Comparison of ENCODE assay signal across 19 mouse cellular contexts in the genomic region with DNA sequence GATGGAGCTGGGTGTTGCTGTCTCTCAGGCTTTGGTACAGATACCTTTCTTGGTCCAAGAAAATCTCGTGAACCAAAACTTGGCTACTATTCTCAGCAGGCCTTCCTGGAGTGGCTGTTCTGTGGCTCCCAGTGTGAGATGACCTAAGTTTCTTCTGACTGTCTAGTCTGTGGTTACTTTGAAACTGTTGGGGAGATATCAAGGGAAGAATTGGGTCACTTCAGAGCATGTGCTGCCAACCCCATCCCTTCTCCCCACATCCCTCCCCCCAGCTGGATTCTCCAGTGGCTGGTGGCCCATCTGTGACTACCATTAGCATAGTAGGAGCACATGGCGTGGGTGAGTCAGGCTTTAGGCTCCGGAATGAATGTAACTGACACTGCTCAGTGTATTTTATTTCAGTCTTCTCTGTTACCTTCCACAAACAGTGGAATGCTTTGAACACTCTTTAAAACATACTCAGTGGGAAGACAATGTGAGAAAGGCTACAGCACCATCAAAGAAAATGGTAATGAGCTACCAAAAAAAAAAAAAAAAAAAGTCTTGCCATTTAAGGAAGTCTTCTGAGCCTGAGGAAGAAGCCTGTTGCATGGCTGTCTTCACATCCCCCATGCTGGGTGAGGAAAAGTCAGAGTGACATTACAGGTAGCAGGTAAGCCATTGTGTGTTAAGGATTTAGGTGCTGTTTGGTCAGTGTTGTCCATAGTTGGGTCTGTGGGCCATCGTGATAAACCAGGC.
DNase-seq lines count a peak whose midpoint lies in the region; ATAC-seq and TF ChIP-seq lines count a peak whose summit lies in the region.
"Had no signal": no experiment of that assay in that cellular context is flagged by ENCODE, and none has a peak within 500 bp of the region (broad histone marks: within the 10 kb centered on the region; RNA-seq: fewer than 3 reads in every experiment).

No protein-coding gene starts in this region.

- H3K9ac ChIP-seq in forebrain, embryonic 11.5 days (ENCODE audit: low read length): no peak overlapping the region
- no peak overlapping the region for H3K9ac ChIP-seq in forebrain, embryonic 13.5 days
- no peak overlapping the region for H3K9ac ChIP-seq in ES-E14 (ENCODE audit: insufficient read depth, low read depth, low read length, poor library complexity, severe bottlenecking)
- H3K9ac ChIP-seq: hindbrain, embryonic 14.5 days; limb, embryonic 15.5 days; neural tube, embryonic 12.5 days had no signal

- H3K4me2 ChIP-seq in forebrain, embryonic 11.5 days (ENCODE audit: low read depth, low read length, severe bottlenecking): no peak overlapping the region
- H3K4me2 ChIP-seq in forebrain, embryonic 13.5 days: no peak overlapping the region
- H3K4me2 ChIP-seq: hindbrain, embryonic 14.5 days; limb, embryonic 15.5 days; neural tube, embryonic 12.5 days had no signal

- 77% methylated on average over 4 of the region's 4 CpGs for WGBS in forebrain, embryonic 11.5 days
- 65% methylated on average over 4 of the region's 4 CpGs for WGBS in forebrain, embryonic 13.5 days

- no peaks in the 10 kb centered on the region for H3K4me1 ChIP-seq in forebrain, embryonic 11.5 days (replicated peaks; ENCODE audit: control insufficient read depth, insufficient read depth, low read length)
- no peaks in the 10 kb centered on the region for H3K4me1 ChIP-seq in forebrain, embryonic 13.5 days
- no peaks in the 10 kb centered on the region for H3K4me1 ChIP-seq in ES-E14 (ENCODE audit: control insufficient read depth in 2 of 2, insufficient read depth in 2 of 2, low read length in 2 of 2, poor library complexity in 1 of 2)
- H3K4me1 ChIP-seq: neural tube, embryonic 12.5 days had no signal

- H3K27ac ChIP-seq in forebrain, embryonic 11.5 days (ENCODE audit: low read depth, low read length): no peak overlapping the region
- no peak overlapping the region for H3K27ac ChIP-seq in forebrain, embryonic 13.5 days
- no peak overlapping the region for H3K27ac ChIP-seq in ES-E14 (ENCODE audit: insufficient read depth, low read depth, low read length, poor library complexity, severe bottlenecking)
- H3K27ac ChIP-seq: hindbrain, embryonic 14.5 days; kidney, postnatal 0 days; limb, embryonic 15.5 days; neural tube, embryonic 12.5 days had no signal

- no peaks in the 10 kb centered on the region; the same call in 1 of the 2 replicates for H3K36me3 ChIP-seq in forebrain, embryonic 11.5 days (ENCODE audit: control insufficient read depth, insufficient read depth, low read length)
- no peaks in the 10 kb centered on the region for H3K36me3 ChIP-seq in forebrain, embryonic 13.5 days (ENCODE audit: poor library complexity, severe bottlenecking)
- H3K36me3 ChIP-seq in ES-E14 (ENCODE audit: control insufficient read depth, insufficient read depth, low read length, poor library complexity, severe bottlenecking): peaks cover 2% of the 10 kb centered on the region; the same call in 1 of the 2 replicates
- H3K36me3 ChIP-seq: limb, embryonic 15.5 days; neural tube, embryonic 12.5 days had no signal

- in situ Hi-C loops in ES-E14 (cut with MboI; ENCODE audit: low sequenced_read_pairs in 2 of 2, unreplicated experiment in 2 of 2): no loop called here

- no peak for DNase-seq in forebrain, embryonic 11.5 days (ENCODE audit: low spot score)
- DNase-seq in heart, adult 8-10 months (ENCODE audit: low spot score): peak; percentile 28
- DNase-seq in heart, postnatal 4 days: no peak
- no peak for DNase-seq in ES-E14 (ENCODE audit: low read depth, low spot score)
- peak; percentile 58 for DNase-seq in gastrocnemius, postnatal 25 days
- no peak for DNase-seq in kidney, adult 8-10 months
- DNase-seq in B cell, adult 2 months: no peak
- DNase-seq: adrenal gland, postnatal 14 days; cerebellum, adult 2 months; lung, postnatal 14 days; right cerebral cortex, postnatal 14 days; thymus, postnatal 4 days had no signal

- no peaks in the 10 kb centered on the region for H3K9me3 ChIP-seq in forebrain, embryonic 11.5 days (ENCODE audit: control insufficient read depth, low read length)
- no peaks in the 10 kb centered on the region for H3K9me3 ChIP-seq in forebrain, embryonic 13.5 days (replicated peaks)
- no peaks in the 10 kb centered on the region for H3K9me3 ChIP-seq in ES-E14 (ENCODE audit: control insufficient read depth, insufficient read depth, low read depth, low read length)
- H3K9me3 ChIP-seq: limb, embryonic 15.5 days; neural tube, embryonic 12.5 days had no signal

- ATAC-seq in forebrain, embryonic 11.5 days (replicated peaks; ENCODE audit: low FRiP score): peak; percentile 19; the same call in 1 of the 2 replicates
- no peak for ATAC-seq in forebrain, embryonic 13.5 days
- ATAC-seq: activated CD4-positive, CD25-positive, alpha-beta regulatory T cell, adult 4 months; intestine, embryonic 16.5 days had no signal

- H3K27me3 ChIP-seq in forebrain, embryonic 11.5 days (ENCODE audit: control insufficient read depth, insufficient read depth, low read length): no peaks in the 10 kb centered on the region
- H3K27me3 ChIP-seq in forebrain, embryonic 13.5 days: no peaks in the 10 kb centered on the region
- H3K27me3 ChIP-seq: limb, embryonic 15.5 days; neural tube, embryonic 12.5 days had no signal

- no peak overlapping the region for H3K4me3 ChIP-seq in forebrain, embryonic 11.5 days (ENCODE audit: low read depth, low read length)
- no peak overlapping the region for H3K4me3 ChIP-seq in forebrain, embryonic 13.5 days
- no peak overlapping the region for H3K4me3 ChIP-seq in ES-E14 (ENCODE audit: insufficient read depth in 1 of 2, low read depth in 1 of 2, low read length in 2 of 2, poor library complexity in 1 of 2, severe bottlenecking in 1 of 2)
- H3K4me3 ChIP-seq: limb, embryonic 15.5 days; neural tube, embryonic 12.5 days had no signal

TF ChIP-seq in ES-E14, 5 proteins besides CTCF, POLR2A, EP300 and RAD21:
- TF ChIP-seq CHD2 (IDR thresholded peaks at IDR 0.05; ENCODE audit: low read depth, low read length): no peak
- peak; percentile 41; the same call in 1 of the 2 replicates for TF ChIP-seq ZNF384 (IDR thresholded peaks at IDR 0.05; ENCODE audit: low read depth, low read length)
- no peak for TF ChIP-seq HCFC1 (IDR thresholded peaks at IDR 0.05; ENCODE audit: borderline replicate concordance, insufficient read depth, low read length)

Comparison
In these comparisons a context has a peak if more than half of its experiments do, and no peak if none do; other contexts are left out.
1. DNase-seq: peak in heart, adult 8-10 months (single experiment) and gastrocnemius, postnatal 25 days (single experiment); none in forebrain, embryonic 11.5 days (single experiment), heart, postnatal 4 days (single experiment), ES-E14 (single experiment), kidney, adult 8-10 months (0 of 2) and B cell, adult 2 months (0 of 2).